Mouse (Mus musculus): ENCODE measurements around the gene Timm44. TPM values are rescaled to one million over a fixed set of nuclear protein-coding genes. Genes with fewer than 3 reads are reported as not detected.
"Not testable (repeated sequence)": the region's sequence is repeated elsewhere in the genome, so short reads cannot be mapped to it uniquely, and the experiment has no call there.

Timm44 gene
- total RNA-seq, 2 experiments from 2014 or later, result 60.4 to 67.1 TPM

DNA sequence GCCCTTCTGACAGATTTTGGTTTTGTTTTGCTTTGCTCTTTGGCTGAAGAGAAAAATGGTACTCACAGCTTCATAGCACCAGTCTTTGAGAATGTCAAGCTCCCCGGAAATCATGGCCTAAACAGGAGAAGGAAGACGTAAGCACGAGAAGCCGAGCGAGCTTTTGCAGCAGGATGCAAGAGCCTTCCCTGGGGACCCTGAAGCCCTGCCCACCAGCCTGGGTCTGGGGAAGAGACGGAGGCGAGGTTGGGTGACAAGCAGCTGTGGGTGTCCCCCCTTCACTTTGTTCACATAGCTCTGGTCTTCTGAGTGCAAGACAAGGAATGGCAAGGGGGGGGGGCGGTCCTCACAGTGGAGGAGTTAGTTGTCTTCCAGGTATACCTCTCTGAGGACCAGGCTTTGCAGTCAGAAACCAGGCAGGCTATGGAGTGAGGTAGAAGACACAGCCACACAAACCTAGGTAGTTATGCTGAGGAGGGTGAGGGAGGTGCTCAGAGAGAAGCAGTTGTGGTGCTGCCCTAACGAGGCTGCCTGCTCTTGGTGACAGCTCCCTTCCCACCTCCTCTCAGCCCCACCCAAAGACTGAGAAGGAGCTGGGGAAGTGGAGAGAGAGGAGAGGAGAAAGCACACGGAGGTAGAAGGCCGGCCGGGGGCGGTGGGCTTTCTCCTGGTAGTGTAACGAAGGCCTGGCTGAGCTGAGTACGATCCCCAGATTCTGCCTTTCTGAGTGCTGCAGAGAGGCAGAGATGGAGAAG is 10.4 kb downstream of the Timm44 start:
- intact Hi-C loops (cut with DNase I), result no loop called here
- DNase-seq, result no peak

DNA sequence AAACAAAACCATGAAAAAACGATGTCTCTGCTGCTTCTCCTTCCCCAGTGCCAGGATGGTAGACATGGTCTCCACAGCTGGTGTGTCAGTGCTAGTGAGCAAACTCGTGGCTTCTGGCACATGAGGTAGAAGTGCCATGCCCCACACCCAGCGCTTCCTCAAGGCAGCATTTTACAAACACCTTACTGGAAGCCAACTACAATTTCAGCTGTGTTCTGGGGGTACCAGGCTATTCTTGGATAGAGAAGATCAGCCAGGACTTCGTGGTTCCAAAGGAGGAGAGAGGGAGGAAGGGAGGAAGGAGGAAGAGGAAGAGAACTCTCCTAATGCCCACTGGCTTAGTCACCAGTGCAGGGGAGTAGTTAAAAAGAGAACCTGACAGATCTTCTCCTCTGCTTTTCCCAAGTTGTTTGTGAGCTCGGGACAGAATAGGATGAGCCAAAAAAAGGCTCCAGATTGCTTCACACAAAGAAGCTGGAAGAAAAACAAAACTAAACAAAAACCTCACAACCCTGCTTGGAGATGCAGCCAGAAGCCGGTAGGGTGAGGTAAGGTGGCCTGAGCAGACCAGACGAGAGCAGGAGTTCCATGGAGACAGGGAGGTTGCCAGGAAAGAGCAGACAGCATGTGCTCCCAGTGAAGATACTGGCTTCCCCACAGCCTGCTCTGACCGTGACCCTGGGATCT is 12.5 kb downstream of the Timm44 start:
- no peak for DNase-seq
- intact Hi-C loops (cut with DNase I), result no loop called here

DNA sequence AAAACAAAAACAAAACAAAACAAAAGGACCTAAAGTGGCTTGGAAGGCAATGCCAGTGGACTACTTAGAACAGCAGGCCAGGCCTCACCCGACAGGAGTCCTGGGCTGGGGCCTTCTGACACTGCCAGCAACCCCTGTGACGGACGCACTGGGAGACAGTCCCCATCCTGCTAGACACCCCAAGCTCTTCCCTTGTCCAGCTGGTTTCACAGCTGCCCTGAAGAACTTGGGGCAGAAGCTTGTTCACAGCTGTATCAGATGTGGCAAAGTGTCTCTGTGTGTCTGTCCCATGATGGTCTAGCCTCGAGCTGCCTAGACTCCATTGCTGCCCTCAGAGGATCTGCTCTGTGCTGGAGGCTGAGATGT is 15.9 kb downstream of the Timm44 start:
- intact Hi-C loops (cut with DNase I), result no loop called here
- no peak for DNase-seq

DNA sequence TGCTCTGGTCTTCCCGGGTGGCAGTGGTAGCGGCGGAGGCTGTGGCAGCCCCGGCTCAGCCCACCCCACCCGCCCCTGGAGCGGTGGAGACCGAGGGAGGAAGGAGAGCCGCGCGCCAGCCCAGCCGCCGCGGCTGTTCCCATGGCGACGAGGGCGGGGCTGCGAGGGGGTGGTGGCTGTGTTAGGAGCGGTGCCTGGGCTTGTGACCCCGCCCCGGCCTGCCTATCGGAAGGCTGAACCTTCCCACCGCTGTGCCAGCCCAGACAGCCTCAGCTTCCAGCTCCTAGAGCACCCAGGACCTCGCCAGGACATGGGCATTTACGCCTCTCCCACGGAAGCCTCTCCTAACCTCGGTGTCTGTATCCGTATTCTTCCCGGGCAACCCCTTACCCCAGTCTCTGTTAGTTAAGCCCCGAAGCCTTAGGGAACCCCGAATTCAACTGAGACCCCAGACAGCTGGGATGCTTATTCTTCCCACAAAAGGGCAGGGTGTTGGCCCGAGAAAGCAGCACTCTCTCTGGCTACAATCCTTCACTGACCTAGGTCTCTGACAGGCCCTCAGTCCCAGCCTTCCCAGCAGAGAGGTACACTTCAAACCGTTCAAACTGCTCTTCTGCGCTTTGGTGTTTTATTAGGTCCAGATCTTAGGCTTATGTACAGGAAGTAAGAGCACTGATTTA is 16.4 kb downstream of the Timm44 start, which contains the start of gene Ctxn1:
Gene Ctxn1, minus strand, starts transcription at position 150 of the 680 bp plus-strand sequence.
- peak; percentile 97 for DNase-seq
- intact Hi-C loops (cut with DNase I), result no loop called here

DNA sequence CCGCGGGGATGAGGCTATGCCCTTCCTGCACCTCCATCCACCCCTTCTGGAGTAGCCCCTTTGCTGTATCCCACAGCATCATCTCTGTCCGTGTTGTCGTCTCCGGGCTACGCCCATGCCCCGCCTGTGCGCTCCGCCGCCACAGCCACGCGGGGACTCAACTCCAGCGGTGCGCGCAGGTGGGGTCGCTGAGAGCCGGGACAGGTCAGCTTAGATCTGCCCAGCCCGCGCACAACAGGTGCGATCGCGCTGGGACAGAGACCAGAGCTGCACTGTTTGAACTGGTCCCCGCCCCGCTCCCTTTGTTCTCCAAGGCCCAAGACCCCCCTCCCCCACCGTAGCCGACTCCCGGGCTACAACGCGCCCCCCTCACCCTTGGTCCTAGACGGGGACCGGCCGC is 17.0 kb downstream of the Timm44 start:
- DNase-seq, result no peak
- intact Hi-C loops (cut with DNase I), result no loop called here

DNA sequence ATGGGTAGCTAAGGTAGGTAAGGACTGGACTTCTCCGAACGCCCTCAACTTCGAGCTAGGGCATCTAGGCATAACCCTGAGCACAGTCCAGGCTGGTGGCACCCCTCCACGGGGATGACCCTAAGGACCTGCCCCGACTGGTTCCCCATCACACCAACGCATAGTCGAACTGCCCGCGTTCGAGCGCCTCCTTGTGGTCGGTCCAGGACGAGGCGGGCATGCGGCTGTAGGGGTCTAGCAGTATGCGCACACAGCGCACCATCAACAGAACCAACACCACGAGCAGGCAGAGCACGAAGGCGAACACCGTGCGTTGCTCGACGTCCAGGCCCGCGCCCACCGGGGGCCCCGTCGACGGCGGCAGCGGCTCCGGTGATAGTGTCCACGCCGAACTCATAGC is 17.5 kb downstream of the Timm44 start:
- DNase-seq, result peak; percentile 91
- intact Hi-C loops (cut with DNase I), result no loop called here

DNA sequence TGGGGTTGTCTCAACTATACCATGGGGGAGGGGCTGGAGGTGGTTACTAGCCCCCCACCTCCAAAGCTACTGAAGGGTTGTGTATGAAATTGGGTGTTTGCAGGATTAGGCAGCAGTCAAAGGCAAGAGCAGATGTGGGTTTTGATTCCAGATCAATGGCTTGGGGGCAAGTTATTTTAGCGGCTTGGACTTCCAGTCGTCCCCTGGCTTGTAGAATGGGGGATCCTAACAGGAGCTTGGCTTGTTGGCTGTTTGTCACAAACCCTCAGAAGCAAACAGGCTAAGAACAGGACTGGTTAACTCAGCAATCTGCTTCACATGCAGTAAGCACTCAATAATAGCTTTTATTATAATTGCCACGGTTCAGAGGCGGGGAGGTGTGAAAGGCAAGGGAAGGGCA is 18.4 kb downstream of the Timm44 start:
- DNase-seq, result no peak
- intact Hi-C loops (cut with DNase I), result no loop called here

DNA sequence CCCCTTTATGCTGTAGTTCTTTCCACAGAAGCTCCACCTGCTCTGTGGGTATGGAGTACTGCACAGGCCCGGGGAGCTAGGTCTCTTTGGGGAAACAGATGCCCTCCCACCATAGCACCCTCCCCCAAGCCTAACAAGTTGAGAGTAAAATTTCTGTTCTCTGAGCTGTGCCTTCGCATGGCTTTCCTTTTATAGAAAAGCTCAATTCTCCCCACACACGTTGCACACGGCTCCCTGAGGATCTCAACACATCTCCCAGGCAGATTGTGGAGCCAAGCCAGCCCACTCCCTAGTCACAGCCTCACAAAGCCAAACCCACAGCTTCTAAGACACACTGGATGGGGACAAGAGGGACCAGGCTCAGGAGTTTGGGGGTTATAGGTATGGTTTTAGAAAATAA is 18.8 kb downstream of the Timm44 start:
- intact Hi-C loops (cut with DNase I), result no loop called here
- no peak for DNase-seq

DNA sequence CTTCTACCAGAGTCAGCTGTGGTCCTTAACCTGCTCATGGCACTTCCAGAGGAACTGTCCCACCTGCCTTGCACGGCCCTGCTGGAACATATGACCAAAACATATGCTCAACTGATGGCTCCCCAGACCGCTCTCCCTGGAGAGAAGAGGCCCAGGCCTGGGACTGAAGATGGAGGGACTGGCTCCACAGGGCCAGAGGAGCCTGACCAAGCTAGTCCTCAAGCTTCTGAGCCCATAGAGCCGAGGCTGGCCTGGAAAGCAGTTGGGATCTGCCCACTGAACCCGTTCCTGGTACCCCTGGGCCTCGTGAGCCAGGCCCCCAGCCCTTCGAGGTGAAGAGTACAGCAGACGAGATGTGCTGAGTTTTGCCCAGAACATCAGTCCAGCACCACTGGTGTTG is 20.2 kb downstream of the Timm44 start:
- intact Hi-C loops (cut with DNase I), result not testable (repeated sequence)

DNA sequence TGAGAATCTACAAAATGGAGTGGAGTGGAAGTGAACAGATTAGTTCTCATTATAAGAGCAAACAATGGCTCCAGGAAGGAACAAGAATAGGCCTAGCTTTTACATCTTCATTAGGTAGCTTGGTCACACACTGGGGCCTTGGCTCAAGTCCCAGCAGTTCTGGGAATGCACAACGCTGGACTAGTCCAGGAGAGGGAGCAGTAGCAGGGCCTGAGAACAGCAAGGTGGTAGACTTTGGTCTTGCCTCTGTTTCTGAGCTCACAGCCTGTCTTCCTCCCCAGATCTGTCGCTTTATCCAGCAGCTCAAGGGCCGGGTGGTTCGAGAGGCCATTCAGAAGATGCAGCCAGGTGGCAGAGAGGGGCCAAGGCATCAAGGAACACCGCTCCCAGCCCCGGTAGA is 21.7 kb downstream of the Timm44 start:
- intact Hi-C loops (cut with DNase I), result no loop called here
- peak; percentile 88 for DNase-seq

More for the DNA sequence above, 20.2 kb downstream of the Timm44 start:
- DNase-seq, result not testable (repeated sequence)

DNA sequence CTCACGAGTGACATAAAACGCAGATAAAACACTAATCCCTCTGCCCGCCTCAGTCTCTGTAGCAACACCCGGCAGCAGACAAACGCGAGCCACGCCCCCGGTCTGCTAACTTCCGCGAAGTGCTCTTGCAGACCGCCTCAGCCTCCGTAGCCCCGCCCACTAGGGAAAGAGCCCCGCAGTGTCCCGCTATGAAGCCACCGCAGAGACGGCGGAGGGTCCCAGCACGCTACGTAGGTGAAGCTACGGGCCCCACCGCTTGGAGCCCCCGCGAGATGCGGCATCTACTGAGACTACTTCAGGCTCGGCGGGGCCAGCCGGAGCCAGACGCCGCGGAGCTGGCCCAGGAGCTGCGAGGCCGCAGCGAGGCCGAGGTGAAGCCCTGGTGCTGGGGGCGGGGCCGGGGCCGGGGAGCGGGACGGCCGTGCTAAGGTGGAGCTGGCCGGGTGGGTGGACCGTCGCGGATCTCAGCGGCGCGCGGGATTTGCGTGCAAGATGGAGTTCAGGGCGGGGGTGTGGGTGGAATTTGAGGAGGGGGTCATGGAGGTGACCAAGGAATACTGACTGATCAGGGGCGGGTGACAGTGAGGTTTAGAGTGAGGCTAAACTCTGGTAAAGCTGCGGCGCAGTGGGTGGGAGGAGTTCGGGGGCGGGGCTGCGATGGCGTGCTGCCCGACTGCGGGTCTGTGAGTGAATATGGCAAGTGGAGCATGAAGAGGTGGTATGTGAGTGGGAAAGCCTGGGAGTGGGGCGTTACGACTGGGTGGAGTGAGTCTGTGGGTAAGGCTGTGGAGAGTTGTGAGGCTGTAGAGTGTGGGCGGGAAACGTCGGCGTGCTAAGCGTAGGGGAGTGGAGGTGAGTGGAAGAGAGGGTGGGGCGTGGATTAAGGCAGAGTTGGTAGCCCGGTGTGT is 22.5 kb downstream of the Timm44 start, which contains the start of gene Snapc2:
Gene Snapc2, plus strand, starts transcription at position 147 of the 908 bp plus-strand sequence.
- peak; percentile 96 for DNase-seq
- intact Hi-C loops (cut with DNase I), result no loop called here

DNA sequence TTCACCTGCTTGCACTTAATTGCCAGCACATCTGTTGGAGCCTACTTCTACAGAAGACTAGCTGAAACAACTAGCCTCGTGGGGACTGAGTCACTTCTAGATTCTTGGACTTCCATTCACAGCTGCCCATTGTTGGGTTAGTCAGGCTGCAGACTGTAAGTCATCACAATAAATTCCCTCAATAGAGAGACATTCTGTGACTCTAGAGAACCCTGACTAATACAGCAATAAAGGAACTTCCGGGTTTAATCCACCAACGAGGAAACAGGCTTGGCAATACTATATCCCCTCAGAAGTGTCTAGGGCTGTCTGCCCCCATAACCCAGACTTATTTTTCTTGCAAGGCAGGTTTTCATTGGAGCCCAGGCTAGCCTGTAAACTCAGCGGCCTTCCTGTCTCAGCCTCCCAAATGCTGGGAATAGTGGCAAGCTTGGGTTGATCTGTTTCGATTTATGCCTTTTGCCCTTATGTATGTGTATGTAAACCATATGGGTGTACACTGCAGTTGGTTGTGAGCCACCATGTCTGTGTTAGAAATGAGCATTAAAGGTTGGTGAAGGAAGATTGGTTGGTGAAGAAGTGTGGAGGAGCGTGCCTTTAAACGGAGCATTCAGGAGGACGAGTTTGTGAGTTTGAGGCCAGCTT is 23.5 kb downstream of the Timm44 start:
- intact Hi-C loops (cut with DNase I), result no loop called here
- DNase-seq, result no peak

DNA sequence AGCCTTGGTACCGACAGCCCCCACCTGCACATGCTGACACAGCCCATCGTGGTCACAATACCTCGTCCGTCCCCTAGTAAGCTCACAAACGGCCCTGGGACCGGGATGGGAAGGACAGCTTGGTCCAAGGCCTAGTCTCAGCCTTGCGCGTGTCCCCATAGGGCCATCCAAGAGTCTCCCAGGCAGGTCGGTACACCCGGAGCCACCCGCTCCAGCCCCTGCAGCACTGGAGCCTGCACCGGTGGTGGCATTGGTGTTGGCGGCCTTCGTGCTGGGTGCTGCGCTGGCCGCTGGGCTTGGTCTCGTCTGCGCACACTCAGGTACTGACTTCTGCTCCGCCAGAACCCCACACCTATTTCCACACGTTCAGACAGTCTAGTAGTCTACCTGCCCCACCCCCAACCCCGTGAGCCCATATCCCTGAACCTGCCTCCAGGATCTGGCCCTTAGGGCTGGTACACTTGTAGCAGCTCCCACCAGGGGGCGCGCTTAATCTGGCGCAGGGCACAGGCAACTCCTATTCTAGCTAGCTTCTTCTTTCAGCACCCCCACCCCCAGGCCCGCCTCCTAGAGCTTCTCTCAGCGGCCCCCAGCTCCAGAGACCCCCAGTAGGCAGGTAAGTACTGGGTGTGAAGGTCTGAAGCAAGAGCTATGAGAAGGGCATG is 25.3 kb downstream of the Timm44 start:
- peak; percentile 89 for DNase-seq
- intact Hi-C loops (cut with DNase I), result no loop called here

DNA sequence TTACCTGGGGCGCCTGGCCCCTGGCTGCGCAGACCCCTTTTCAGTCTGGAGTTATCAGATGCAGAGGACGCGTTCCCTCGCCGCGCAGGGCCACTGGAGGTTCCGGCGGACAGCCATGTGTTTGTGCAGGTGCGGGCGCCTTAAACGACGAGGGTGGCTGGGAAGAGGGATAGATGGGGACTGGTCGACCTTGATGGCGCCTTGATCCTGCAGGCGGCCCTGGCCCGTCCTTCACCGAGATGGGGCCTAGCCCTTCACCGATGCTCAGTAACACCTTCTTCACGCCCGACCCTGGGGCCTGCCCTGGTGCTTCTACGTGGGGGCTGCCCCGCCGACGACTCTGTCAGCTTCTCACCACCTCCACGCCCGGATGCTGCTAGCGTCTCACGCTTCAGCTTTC is 26.5 kb downstream of the Timm44 start:
- intact Hi-C loops (cut with DNase I), result no loop called here
- no peak for DNase-seq

DNA sequence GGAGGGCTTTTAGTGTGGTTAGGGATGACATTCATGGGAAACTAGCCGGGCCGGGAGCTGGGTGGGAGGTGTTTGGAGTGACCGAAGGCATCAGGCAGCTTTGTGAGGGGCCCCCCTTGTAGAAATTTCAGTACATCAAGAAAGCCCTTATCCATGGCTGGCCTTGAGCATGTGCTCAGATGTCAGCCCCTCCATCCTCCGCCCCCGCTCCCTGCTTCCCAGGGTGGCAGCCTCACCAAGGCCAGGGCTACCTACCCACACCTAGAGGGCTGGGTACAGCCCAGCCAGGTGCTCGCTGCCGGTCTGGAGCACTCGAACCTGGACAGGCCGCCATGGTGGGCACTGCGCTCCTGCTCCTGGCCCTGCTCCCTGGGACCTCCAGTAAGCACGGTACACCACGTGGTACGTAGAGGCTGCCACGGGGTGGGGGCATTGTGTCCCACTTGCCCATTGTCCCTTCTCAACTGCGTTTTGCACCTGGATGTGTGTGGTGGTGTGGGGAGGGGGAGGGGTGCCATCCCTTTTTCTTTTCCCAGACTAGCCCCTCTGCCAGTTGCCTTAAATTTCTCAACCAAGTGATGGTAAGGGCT is 27.7 kb downstream of the Timm44 start, which contains the start of gene Tgfbr3l:
Gene Tgfbr3l, plus strand, starts transcription at position 264 of the 590 bp plus-strand sequence.
- DNase-seq, result no peak
- intact Hi-C loops (cut with DNase I), result no loop called here

DNA sequence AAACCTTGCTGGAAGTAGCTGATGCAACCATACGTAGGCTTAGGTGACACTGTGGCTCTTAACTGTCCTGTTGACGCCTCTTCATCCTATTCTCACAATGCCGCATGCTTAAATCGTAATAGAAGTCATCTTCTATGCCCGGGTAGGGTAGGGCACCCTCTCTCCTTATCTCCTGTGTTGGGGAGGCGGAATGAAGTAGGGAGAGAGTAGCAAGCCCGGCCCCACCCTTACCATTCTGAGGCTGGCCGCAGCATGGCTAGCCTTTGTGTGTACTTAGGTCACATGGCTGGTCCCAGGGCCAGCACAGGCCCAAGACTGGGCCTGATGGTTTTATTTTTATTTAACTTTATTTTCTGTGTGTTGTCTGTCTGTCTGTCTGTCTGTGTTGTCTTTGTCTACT is 28.5 kb downstream of the Timm44 start:
- intact Hi-C loops (cut with DNase I), result no loop called here
- no peak for DNase-seq

DNA sequence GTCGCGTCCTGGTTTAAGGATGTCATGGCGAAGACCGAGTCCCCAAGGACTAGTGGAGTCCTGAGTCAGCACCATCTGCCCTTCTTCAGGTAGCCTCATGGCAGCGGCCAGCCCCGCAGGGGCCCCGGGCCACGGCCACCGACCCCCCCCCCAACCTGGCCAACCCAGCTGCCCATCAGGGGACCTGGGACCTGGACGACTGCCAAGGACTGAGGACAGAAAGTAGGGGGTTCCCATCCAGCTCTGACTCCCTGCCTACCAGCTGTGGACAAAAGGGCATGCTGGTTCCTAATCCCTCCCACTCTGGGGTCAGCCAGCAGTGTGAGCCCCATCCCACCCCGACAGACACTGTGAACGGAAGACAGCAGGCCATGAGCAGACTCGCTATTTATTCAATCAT is 30.0 kb downstream of the Timm44 start:
- intact Hi-C loops (cut with DNase I), result no loop called here

DNA sequence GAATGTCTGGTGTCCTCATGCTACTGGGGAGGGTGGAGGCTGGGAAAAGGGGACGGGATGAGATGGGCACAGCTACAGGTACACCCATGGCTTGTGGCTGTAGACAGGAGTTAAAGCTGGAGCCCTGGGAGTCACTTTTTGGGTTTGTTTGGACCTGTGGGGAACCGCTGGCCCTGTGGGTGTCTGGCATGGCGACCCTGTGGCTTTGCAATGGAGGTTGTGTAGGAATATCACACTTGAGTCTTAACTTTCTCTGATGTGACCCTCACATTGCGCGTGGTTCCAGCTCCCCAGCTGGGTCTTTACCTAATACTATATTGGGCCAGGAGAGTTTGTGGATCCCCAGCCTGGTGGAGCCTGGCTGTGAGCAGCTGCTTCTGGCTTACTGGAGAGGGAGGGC is 30.7 kb downstream of the Timm44 start:
- intact Hi-C loops (cut with DNase I), result no loop called here
- DNase-seq, result no peak

More for the DNA sequence above, 30.0 kb downstream of the Timm44 start:
- DNase-seq, result no peak
